Mouse (Mus musculus) liver, embryonic 15.5 days (tissue): Measurements from ENCODE around the gene Nek6. TPM values are rescaled to one million over a fixed set of nuclear protein-coding genes. Genes with fewer than 3 reads are reported as not detected.

Source experiments
- ATAC-seq: fragments of 200-750 bp; cut with Nextera tagmentation; 2 replicates; pipeline ENCODE4 v1.8.0; 2017; ENCODE audit warnings: moderate number of reproducible peaks, mild to moderate bottlenecking, moderate library complexity; ENCODE audit not compliant: insufficient read depth
- H3K27ac ChIP-seq: fragments of 300-500 bp; sonication (generic); replicated peaks from 2 replicates; pipeline ENCODE4 v1.5.1; 2015; ENCODE audit warnings: mild to moderate bottlenecking, inconsistent platforms
- H3K27me3 ChIP-seq: fragments of 300-500 bp; sonication (generic); 2 replicates; pipeline ENCODE4 v1.6.1; 2015; ENCODE audit warnings: mild to moderate bottlenecking, inconsistent platforms
- H3K36me3 ChIP-seq: fragments of 300-500 bp; sonication (generic); replicated peaks from 2 replicates; pipeline ENCODE4 v1.6.1; 2015; ENCODE audit warnings: moderate library complexity, mild to moderate bottlenecking, inconsistent platforms
- H3K4me1 ChIP-seq: fragments of 300-500 bp; sonication (generic); replicated peaks from 2 replicates; pipeline ENCODE4 v1.6.1; 2015; ENCODE audit warnings: inconsistent platforms
- H3K4me2 ChIP-seq: fragments of 300-500 bp; sonication (generic); 2 replicates; pipeline ENCODE4 v1.6.1; 2015; ENCODE audit warnings: moderate library complexity, mild to moderate bottlenecking, inconsistent platforms
- H3K4me3 ChIP-seq: fragments of 300-500 bp; sonication (generic); replicated peaks from 2 replicates; pipeline ENCODE4 v1.5.1; 2015; ENCODE audit warnings: mild to moderate bottlenecking, inconsistent platforms
- H3K9ac ChIP-seq: fragments of 300-500 bp; sonication (generic); 2 replicates; pipeline ENCODE4 v1.6.1; 2015; ENCODE audit warnings: moderate library complexity, mild to moderate bottlenecking, inconsistent platforms
- H3K9me3 ChIP-seq: fragments of 300-500 bp; sonication (generic); replicated peaks from 2 replicates; pipeline ENCODE4 v1.6.1; 2016; ENCODE audit warnings: inconsistent platforms
- WGBS: fragments of 180-500 bp; shearing (Covaris S2); methylation state at CpG from one replicate; pipeline ENCODE4 v1.1.7; 2015; ENCODE audit warnings: mixed read lengths; ENCODE audit not compliant: insufficient replicate concordance; 5-methylcytosine and 5-hydroxymethylcytosine counted together
- microRNA-seq: library from miRNA; unstranded; fragments of <30 nt; microRNA quantifications from one replicate; pipeline ENCODE4, GENCODE M21; 2016
- polyA plus RNA-seq: library from polyadenylated mRNA; unstranded; fragments of >200 nt; fragmentation: Nextera tagmentation; extraction: Ambion mirVana; gene quantifications from 2 replicates; pipeline ENCODE4 v1.2.1, GENCODE M21; 2015

Nek6 gene
- polyA plus RNA-seq, 1 experiment from 2014 or later, result 36.2 TPM

DNA sequence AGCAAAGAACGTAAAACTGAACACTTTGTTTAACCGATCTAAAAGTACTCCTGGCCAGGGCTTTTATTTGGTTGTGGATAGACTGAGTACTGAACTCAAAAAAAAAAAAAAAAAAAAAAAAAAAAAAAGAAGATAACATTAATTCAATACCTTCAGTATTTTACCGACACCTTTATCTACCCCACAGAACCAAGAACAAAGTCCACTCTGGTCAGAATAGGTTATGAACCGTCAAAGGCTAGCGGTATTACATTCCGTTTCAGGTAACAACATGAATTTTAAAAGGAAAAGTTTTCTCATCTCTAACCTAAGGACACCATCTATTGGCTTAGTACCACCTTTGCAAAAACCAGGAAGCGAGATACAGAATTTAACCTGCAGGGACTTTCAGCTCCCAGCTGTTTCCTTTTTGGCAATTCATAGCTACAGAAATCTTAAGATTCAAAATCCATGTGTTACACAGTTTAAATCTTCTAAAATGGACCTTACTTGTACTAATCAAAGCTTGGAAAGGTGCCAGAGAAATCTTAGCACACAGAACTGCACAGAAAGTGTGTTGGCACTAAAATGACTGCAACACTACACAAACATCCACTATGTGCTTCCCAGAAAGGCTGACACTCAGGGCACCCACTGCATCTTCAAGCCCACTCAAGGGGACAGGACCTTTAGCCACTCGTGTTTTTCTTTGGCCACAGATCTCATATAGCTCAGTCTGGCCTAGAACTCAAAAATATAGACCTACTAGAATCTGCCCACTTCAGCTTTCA is 112.6 kb downstream of the Nek6 start:
- Histone ChIP-seq H3K9me3 (no peaks in the 10 kb centered on the region), H3K27ac (no peak overlapping the region), H3K4me1 (0 out of 2 replicates have a peak, but pooled peaks cover 8% of the 10 kb centered on the region), H3K27me3 (no peaks in the 10 kb centered on the region), H3K4me2 (no peak overlapping the region), H3K36me3 (peaks cover 58% of the 10 kb centered on the region), H3K9ac (no peak overlapping the region; the same call in 1 of the 2 replicates), H3K4me3 (no peak overlapping the region)
- 77% methylated on average over 8 of the region's 8 CpGs for WGBS
- no peak for ATAC-seq

GRCm38 (mm10) chr2:38628801-38629200 is 117.4 kb downstream of the Nek6 start:
- Histone ChIP-seq H3K4me3 (no peak overlapping the region), H3K4me2 (no peak overlapping the region), H3K27me3 (no peaks in the 10 kb centered on the region), H3K4me1 (0 out of 2 replicates have a peak, but pooled peaks cover 8% of the 10 kb centered on the region), H3K36me3 (peaks cover 86% of the 10 kb centered on the region), H3K9me3 (no peaks in the 10 kb centered on the region), H3K9ac (no peak overlapping the region), H3K27ac (no peak overlapping the region)
- WGBS, result 90% methylated on average over 4 of the region's 4 CpGs
- ATAC-seq, result no peak

DNA sequence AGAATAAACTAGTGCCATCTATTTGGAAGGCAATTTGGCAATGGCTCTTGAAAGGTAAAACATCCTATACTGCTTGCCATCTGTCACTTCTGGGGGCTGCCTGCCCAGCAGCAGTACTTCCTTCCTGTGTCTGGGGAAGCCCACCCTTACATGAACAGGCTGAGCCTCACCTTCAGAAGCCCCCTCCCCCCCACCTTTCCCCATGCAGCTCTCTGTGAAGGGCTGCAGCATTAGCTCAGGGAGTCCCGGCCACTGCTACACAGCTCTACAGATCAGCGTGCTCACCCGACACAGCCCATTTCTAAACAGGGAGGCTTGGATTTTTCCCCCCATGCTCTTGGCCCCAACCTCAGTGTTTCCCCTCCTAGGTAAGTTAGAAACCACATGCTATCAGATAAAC is 118.0 kb downstream of the Nek6 start:
- H3K9ac ChIP-seq, result no peak overlapping the region
- H3K36me3 ChIP-seq, result peaks cover 90% of the 10 kb centered on the region
- 0 out of 2 replicates have a peak, but pooled peaks cover 5% of the 10 kb centered on the region for H3K4me1 ChIP-seq
- 82% methylated on average over 3 of the region's 3 CpGs for WGBS
- H3K27me3 ChIP-seq, result no peaks in the 10 kb centered on the region
- no peaks in the 10 kb centered on the region for H3K9me3 ChIP-seq
- H3K4me3 ChIP-seq, result no peak overlapping the region
- no peak overlapping the region for H3K27ac ChIP-seq
- H3K4me2 ChIP-seq, result no peak overlapping the region
- ATAC-seq, result no peak

DNA sequence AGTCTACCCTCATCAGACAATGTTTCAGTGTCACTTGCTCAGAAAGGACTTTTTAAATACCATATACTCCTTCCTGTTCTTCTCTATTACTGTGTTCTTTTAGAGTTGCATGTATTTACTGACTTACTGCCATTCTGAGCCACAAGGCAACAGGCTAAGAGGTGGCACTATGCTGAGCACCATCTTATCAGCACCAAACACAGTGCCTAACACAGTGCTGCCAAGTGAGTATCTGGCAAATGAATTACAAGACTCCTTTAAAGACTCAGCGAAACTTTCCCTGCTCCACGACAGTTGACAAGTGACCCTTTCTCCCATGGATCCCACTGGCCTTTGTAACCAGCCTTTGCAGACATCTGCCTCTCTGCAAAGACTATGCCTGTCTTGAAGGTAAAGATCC is 119.1 kb downstream of the Nek6 start:
- no peak for ATAC-seq
- Histone ChIP-seq H3K27me3 (no peaks in the 10 kb centered on the region), H3K9ac (no peak overlapping the region), H3K4me2 (no peak overlapping the region), H3K36me3 (peaks cover 91% of the 10 kb centered on the region), H3K27ac (no peak overlapping the region), H3K4me1 (no peaks in the 10 kb centered on the region), H3K4me3 (no peak overlapping the region), H3K9me3 (no peaks in the 10 kb centered on the region)
- WGBS, result 70% methylated on average over 2 of the region's 2 CpGs

GRCm38 (mm10) chr2:38637716-38638267 is 126.3 kb downstream of the Nek6 start:
- WGBS, result 76% methylated on average over 4 of the region's 4 CpGs
- Histone ChIP-seq H3K36me3 (peaks cover 84% of the 10 kb centered on the region), H3K27ac (no peak overlapping the region), H3K27me3 (no peaks in the 10 kb centered on the region), H3K4me2 (no peak overlapping the region), H3K4me3 (no peak overlapping the region), H3K9me3 (no peaks in the 10 kb centered on the region), H3K9ac (no peak overlapping the region), H3K4me1 (peaks cover 10% of the 10 kb centered on the region)
- ATAC-seq, result no peak

DNA sequence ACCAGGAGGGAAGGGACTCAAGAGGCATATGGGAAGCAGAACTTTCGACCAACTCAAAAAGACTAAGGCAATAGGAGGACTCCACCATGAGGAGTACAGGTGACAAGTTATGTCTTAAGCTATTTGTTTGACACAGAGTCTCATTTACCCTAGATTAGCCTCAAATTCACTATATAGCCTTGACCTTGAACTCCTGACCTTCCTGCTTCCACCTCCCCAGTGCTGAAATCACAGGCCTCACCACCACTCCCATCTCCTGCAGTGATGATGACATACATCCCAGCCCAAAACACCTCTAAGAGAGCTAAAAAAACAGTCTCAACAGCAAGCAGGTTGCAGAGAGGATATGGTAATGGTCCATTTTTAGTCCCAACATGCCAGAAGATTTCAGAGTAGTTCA is 130.3 kb downstream of the Nek6 start:
- no peak for ATAC-seq
- H3K4me2 ChIP-seq, result no peak overlapping the region
- H3K4me3 ChIP-seq, result no peak overlapping the region
- H3K9ac ChIP-seq, result no peak overlapping the region
- H3K9me3 ChIP-seq, result no peaks in the 10 kb centered on the region
- WGBS, result 78% methylated on average over 1 of the region's 1 CpGs
- H3K27ac ChIP-seq, result no peak overlapping the region
- H3K36me3 ChIP-seq, result peaks cover 48% of the 10 kb centered on the region
- H3K4me1 ChIP-seq, result peaks cover 19% of the 10 kb centered on the region
- H3K27me3 ChIP-seq, result no peaks in the 10 kb centered on the region

DNA sequence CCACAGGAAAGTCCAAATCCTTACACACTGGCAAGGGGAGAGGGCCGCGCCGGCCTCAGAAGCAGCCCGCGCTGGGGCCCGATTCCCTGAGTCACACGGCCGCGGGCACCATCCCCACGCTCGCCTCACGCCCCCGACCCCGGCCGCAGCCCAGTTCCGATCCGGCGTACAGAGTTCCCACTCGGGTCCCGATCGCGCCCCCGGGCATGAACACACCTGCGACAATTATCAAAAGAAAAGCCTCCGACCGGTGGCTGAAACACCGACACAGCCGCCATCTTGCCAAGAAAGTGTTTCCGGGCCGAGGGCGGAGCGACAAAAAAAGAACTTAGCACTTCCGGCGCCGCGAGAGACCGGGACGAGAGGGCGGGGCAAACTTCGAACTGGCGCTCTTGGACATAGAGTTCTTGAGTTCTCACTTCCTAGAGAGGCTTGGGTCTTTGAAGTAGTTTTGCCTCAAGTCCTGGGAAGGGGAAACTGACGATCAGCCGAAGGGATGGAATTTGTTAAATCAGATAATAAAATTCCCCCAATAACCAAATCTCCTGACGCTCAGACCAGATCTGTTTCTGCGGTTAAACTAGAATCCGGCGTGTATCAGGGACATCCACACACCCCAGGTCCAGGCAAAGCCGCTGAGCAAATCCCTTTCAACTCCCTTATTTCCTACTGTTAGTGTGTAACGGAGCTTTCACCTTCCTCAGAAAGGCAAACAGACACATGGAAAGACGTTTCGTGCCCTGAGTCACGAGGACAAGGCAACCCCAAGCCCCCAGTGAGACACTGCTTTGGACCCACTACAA is 132.4 kb downstream of the Nek6 start, which contains the start of gene Psmb7:
TSS of gene Psmb7 (minus strand) at position 463 of the 803 bp plus-strand sequence.
- ATAC-seq, result peak; percentile 86
- peaks cover 30% of the 10 kb centered on the region for H3K36me3 ChIP-seq
- H3K4me3 ChIP-seq, result peak within 1 kb of the TSS; percentile 85
- H3K9ac ChIP-seq, result peak within 1 kb of the TSS; percentile 78
- H3K9me3 ChIP-seq, result no peaks in the 10 kb centered on the region
- no peaks in the 10 kb centered on the region for H3K27me3 ChIP-seq
- H3K27ac ChIP-seq, result peak within 1 kb of the TSS; percentile 48
- peak within 1 kb of the TSS; percentile 77 for H3K4me2 ChIP-seq
- H3K4me1 ChIP-seq, result peaks cover 19% of the 10 kb centered on the region
- 3% methylated on average over 52 of the region's 52 CpGs for WGBS

Small RNA genes within 50 kb of the gene (microRNA-seq; reads per million reads assigned to microRNA genes)
- not detected for gene Gm27634

Other genes starting within 250 kb of the Nek6 start
- gene Dennd1a, start 224.3 kb upstream of the Nek6 start, polyA plus RNA-seq, result 9.4 and 9.9 TPM in 2 replicates
- gene Lhx2, start 172.4 kb upstream of the Nek6 start, polyA plus RNA-seq, result 1.5 and 1.9 TPM in 2 replicates
- gene Psmb7, start 132.4 kb downstream of the Nek6 start, polyA plus RNA-seq, result 148 and 154 TPM in 2 replicates
- gene Nr5a1, start 202.9 kb downstream of the Nek6 start, polyA plus RNA-seq, result 0.06 TPM in 1 of 2 replicates, not detected in the other